Mouse (Mus musculus): ENCODE measurements at regions not wholly inside any gene's neighbourhood (a gene's known extent, or its start where the extent isn't known, plus 50 kb on each side); places are given as distances from the start of the nearest gene placed in this dataset.

DNA sequence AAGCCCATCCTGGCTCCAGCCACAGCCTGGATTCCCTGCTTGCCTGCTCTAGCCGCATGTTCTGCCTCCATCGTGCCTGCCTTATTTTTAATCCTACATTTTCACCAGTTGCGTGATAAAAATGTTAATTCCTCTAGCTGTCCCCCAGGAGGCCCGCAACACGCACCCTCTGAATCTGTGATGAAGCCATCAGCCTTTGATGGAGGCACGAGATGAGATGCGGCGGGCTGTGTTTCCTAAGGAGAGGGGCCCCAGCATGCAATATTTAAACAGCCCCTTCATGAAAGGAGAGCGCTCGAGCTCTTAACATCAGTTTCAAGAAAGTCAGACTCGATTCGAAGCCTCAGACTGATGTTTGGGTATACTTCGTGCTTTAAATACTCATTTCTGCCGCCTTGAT is 76.3 kb downstream of the Nptx2 start:
- no peak for DNase-seq (ENCODE audit: low spot score in 2 of 2)

DNA sequence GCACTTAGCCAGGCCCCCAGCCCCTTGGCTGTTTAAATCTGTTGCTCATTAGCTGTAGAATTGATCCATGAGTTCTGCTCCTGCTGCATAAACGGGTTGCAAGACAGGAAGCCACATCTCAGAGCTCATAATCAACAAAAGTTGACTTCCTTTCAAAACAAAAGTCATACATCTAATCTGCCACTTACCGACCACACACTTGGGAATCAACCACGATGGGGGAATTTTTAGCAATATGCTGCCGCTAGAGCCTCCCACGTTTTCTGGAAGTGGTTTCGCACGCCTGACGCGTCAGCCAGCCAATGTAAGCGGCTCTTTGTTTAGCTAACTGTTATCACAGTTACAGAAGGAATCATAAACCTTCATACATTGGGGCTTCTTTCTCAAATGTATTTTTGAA is 77.7 kb downstream of the Nptx2 start:
- peak; percentile 46 to 71 for DNase-seq (ENCODE audit: low spot score in 2 of 2)

DNA sequence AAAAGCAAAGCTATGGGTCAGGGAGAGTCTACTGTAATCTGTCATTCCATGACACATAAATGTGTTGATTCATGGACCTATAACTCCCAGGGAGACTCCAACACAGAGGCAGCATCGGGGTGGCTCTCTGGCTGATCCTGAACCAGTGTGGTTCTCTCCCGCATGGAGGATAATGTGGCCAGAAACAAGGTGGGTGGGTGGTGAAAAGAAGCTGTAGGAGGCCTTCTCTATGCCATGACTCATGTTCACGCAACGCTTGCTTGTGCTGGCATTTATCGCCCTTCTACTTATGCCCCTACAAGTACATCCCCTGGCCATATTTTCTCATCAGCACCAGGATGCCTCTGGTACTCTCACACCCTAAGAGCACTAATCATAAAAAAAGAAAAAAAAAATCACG is 86.6 kb downstream of the Nptx2 start:
- peak; percentile 28 to 33 for DNase-seq (ENCODE audit: low spot score in 2 of 2)

DNA sequence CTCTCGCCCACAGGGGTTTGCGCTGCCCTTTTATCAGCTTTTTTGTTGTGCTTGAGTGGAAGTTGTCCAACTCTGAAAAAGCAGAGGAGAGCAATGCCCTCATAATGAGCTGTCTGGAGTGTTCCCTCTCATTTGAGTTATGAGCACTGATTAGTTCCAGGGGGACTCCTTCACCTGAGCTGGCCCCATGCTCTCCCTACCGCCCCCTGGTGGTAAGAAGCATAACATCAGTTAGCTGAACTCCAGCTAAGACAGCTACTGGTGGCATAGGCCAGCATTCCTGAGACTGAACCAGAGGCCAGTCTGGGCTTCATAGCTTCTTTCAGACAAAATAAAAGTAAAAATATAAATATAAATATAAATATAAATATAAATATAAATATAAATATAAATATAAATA is 92.9 kb downstream of the Nptx2 start:
- peak; percentile 52 to 64 for DNase-seq (ENCODE audit: low spot score in 2 of 2)

DNA sequence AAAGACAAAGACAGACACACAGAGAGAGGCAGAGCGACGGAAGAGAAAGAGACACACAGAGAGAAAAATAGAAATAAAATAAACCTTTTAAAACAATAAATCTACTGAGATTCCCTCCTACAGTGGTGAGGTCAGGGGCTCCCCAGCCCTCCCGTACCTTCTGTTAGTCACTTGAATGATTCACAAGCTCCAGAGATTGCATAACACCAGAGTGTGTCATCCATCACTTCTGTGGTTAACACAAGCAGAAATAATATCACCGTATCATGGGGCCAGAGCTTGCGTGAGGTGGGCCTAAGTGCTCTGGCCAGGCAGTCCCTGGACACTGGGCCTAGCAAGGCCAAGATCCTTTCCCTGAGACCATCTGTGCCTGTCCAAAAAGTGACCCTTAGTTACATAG is 93.9 kb downstream of the Nptx2 start:
- DNase-seq (ENCODE audit: low spot score in 2 of 2), result no peak

DNA sequence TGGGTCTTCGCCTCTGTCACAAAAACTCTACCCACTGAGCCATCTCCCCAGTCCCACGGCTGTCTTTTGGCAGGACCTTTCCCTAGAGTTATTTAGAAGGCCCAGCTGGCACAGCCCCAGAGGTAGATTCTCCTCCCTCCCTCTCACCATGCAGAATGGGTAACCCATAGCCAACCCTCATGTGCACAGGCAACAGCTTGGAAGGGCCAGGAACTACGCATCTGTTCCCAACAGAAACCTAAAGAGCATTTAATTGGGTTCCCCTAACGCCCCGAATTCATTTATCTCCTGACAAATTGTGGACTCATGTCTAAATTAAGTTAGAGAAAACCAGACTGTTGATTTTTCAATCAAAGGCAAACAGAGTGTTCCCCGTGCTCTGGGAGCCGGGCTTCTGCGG is 97.1 kb downstream of the Nptx2 start:
- no peak for DNase-seq (ENCODE audit: low spot score in 2 of 2)

DNA sequence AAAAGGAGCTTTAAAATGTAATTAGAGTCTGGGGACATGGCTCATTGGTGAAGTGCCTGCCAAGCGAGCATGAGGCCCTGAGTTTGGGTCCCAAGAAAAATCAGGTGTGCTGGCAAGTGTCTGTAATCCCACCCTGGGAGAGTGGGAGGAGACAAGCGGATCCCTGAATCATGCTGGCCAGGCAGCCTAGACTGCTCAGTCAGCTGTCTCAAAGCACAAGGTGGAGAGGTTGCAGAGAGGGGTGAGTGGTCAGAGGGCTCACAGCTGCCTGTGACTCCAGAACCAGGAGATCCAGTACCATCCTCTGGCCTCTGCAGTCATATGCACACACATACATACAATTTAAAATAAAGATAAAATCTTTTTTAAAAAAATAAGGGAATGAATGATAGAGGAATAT is 97.7 kb downstream of the Nptx2 start:
- DNase-seq (ENCODE audit: low spot score in 2 of 2), result no peak

DNA sequence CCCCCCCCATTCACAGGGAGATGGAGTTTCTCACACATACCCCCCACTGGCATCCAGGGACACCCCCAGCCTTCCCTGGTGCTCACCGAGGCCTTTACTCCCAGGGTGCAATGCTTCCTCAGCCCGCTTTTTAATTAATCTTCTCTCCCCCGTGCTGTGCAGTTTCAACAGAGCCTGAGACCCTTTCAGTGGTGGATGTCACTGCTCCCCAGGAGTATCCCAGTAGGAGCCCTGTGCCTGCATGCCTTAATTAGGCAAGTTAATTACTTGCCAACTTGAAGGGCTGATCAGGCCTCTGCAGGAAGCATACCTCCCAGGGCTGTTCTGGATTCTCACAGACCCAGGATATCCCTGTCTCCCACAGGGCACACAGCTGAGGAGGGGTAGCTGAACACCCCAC is 99.7 kb downstream of the Nptx2 start:
- DNase-seq (ENCODE audit: low spot score in 2 of 2), result no peak

DNA sequence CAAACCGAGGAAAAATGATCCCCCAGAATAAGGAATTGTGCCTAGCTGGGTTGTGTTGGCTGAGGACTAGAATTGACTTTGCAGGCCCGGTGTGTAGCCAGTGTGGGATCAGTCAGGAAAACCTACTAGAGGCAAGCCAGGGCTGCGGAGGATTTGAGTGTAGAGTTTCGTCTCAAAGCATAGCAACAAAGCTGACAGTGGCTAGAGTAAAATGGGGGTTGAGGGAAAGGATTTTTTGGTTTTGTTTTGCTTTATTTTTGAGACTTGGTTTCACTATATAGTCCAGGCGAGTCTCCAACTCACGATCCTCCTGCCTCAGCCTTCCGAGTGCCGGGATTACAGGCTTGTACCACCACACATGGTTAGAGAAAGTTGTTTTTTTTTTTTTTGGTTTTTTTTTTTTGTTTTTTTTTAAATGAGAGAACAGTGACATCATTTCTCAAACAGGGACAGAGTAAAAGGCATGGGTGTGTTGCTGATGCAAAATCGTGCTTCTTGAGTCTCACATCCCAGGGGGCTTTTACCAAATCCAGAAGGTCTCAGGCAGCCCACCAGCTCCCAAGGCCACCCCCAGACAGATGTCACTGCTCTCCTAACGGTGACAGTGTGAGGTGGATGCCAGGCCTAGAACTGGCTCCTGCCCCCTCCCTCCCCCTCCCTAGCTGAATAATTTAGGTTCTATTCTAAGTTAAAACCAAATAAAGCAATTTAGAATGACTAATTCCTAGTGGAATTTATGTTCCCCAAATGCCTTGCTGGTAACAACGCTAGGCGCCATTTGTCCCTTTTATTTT is 101.8 kb downstream of the Nptx2 start:
- DNase-seq (ENCODE audit: low spot score in 2 of 2), result peak; percentile 67 to 76

DNA sequence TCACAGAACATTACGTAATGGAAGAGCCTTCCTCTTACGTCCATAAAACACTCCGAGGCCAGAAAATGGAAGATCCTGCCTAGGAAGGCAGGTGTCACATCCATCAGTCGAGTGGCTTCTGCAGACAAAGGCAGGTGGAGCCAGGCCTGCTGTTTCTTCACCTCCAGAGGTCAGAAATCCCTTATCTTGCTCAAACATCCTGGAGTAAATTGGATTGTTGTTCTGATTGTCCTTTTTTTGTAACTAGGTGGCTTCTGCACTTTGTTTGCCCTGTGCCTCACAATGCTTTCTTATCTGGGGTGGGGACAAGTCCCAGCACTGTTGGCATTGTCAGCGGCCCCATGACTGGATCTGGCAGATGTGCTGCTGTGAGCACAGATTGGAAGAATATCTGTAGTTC is 106.5 kb downstream of the Nptx2 start:
- no peak for DNase-seq (ENCODE audit: low spot score in 2 of 2)

DNA sequence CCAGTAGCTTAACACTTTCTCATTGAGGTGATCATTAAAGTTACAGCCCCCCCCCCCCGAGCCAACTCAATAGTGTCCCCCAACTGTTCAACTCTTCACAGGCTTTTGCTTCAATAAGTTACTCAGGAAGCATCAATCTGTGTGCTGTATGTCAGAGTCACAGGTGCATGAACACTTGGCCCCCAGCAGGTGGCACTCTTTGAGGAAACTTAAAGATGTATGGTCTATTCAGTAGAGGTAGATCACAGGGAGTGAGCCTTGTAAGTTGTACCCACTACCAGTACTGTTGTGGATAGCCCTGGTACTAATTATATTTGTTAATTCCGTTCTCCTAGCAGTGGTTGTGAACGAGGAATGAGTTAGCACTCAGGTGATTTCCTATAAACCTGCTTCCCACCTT is 99.6 kb downstream of the Tmem130 start:
- no peak for DNase-seq (ENCODE audit: low spot score in 2 of 2)

DNA sequence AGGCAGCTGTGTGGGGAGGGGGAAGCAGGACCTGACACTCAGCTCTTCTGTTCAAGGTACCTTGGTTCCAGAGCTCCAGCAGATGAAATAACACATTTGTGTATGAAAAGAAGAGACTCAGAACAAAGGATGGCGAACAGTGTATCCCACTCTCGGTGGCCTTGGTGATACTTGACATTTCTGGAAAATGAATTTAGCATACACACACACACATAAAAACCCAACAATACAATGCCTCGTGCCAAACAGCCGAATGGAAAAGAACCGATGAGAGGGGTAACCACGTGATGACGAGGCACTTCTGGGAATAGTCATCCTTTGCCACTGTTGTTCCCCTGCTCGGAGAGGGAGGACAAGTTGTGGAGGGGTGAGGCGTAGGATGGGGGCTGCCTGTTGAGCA is 97.6 kb downstream of the Tmem130 start:
- no peak for DNase-seq (ENCODE audit: low spot score in 2 of 2)

DNA sequence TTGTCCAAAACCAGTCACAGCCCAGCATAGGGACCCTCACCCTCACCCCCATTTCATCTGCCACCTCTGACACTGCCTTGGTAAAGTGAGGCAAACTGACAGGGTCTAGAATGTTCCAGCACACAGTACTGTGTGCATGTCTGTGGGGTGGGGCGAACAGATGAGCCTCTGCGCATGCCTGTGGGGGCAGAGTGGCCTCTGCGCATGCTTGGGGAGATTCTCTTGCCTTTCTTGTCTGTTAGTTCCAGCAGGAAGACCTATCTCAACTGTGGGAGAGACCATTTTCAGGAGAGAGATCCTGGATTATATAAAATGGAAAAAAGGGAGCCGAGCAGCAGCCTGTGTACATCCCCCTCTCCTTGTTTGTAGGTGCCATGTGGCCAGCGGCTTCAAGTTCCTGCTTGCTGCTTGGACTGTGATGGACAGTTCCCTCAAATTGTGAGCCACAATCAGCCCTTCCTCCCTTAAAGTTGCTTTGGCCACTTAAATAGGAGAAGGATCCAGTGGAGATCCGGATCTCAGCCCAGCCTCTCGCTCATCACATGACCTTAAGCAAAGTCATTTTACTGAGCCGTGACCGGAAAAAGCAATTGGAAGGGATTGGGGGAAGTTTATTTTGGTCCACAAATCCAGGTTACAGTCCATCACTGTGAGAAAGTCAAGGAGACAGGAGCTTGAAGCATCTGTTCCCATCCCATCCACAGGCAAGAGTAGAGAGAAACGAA is 96.9 kb downstream of the Tmem130 start:
- DNase-seq (ENCODE audit: low spot score in 2 of 2), result no peak

DNA sequence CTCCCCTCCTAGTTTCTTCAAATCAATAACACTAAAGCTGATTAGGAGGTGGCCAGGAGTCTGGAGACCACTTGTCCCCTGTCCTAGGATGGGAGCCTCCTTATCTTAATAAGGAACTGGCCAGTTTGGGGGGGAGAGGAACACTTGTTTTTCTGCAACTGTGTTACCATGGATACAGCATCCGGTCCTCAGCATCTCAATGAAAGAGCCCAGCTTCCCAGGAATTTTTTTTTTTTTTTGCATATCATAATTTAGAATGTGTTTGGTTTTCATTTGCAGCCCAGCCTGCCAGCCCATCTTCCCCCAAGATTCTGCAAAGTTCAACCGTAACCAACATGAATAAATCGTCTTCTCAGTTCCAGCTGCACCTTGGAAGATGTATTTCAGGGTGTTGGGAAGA is 93.6 kb downstream of the Tmem130 start:
- DNase-seq (ENCODE audit: low spot score in 2 of 2), result no peak

DNA sequence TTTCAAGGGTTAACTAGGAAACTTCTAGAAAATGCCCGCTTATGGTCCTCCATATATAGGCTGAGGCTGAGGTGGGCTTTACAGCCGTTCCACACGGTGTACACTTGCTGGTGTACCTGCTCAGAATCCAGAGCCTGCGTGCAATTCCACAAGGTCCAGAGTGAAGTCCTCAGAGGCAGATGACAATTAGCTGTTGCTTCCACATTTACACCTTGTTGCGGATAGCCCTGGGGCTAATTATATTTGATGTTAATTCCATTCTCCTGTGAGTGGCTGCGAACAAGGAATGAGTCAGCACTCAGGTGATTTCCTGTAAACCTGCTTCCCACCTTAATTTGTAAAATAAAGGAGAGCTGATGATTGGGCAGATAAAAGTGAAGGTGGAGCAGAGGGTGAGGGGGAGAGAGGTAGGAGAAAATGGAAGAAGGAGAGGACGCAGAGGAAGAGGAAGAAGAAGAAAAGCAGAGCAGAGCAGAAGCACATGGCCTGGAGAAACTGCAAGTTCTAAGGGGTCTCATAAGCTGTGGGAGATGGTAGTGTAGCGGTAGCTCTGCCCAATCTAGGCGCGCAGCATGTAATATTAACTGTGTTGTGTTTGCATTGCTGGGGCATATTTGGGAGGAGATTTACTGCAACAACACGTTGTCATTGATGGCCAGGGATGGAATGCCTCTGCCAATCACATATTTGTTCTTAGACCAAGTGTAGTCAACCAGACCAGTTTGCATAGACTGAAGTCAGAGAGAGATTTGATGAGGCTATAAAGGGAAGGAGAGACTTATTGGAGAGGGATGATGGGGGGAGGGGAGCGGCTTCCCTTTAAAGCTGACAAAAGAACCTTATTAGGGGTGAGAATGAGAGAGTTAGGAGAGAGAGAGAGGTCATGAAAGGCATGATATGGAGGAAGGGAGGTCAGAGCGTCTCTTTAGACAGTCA is 82.5 kb downstream of the Tmem130 start:
- DNase-seq (ENCODE audit: low spot score in 2 of 2), result no peak

DNA sequence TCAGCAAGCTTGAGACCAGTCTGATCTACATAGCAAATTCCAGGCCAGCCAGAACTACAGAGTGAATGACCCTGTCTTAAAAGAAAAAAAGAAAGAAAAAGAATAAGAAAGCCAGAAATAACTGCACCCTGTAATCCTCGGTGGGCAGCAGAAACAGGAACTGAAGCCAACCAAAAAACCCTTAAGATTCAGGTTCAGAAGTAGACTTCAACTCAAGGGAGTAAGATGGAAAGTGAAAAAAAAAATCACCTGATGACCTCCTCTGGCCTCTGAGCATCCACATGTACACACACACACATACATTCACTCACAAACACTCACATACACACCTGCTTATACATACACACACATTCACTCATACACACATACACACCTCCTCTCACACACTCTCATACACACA is 77.4 kb downstream of the Tmem130 start:
- no peak for DNase-seq (ENCODE audit: low spot score in 2 of 2)

All from left cerebral cortex, adult 18-20 months (tissue).